Mouse (Mus musculus) liver, embryonic 11.5 days (tissue): Measurements from ENCODE around the gene Sacm1l. TPM values are rescaled to one million over a fixed set of nuclear protein-coding genes. Genes with fewer than 3 reads are reported as not detected.

Source experiments
- ATAC-seq: fragments of 200-750 bp; cut with Nextera tagmentation; replicated peaks from 2 replicates; pipeline ENCODE4 v1.8.0; 2017; ENCODE audit warnings: moderate number of reproducible peaks, mild to moderate bottlenecking, moderate TSS enrichment, moderate library complexity; ENCODE audit not compliant: low FRiP score
- DNase-seq: peaks from one replicate; pipeline ENCODE4 v3.0.0-alpha.2; 2017; ENCODE audit warnings: low spot score
- H3K27ac ChIP-seq: fragments of 300-500 bp; sonication (generic); 2 replicates; pipeline ENCODE4 v1.5.1; 2014; ENCODE audit warnings: mild to moderate bottlenecking, low read depth, low read length, control low read depth
- H3K27me3 ChIP-seq: fragments of 300-500 bp; sonication (generic); replicated peaks from 2 replicates; pipeline ENCODE4 v1.6.1; 2014; ENCODE audit warnings: low read length, mixed read lengths; ENCODE audit not compliant: control insufficient read depth, insufficient read depth
- H3K36me3 ChIP-seq: fragments of 300-500 bp; sonication (generic); 2 replicates; pipeline ENCODE4 v1.6.1; 2014; ENCODE audit warnings: mild to moderate bottlenecking, low read length, moderate library complexity, mixed read lengths; ENCODE audit not compliant: control insufficient read depth, insufficient read depth
- H3K4me1 ChIP-seq: fragments of 300-500 bp; sonication (generic); replicated peaks from 2 replicates; pipeline ENCODE4 v1.6.1; 2014; ENCODE audit warnings: low read length, mixed read lengths; ENCODE audit not compliant: control insufficient read depth, insufficient read depth
- H3K4me2 ChIP-seq: fragments of 300-500 bp; sonication (generic); 2 replicates; pipeline ENCODE4 v1.6.1; 2014; ENCODE audit warnings: mild to moderate bottlenecking, control low read depth, moderate library complexity
- H3K4me3 ChIP-seq: fragments of 300-500 bp; sonication (generic); 2 replicates; pipeline ENCODE4 v1.5.1; 2014; ENCODE audit warnings: low read depth, low read length, control low read depth
- H3K9ac ChIP-seq: fragments of 300-500 bp; sonication (generic); 2 replicates; pipeline ENCODE4 v1.6.1; 2014; ENCODE audit warnings: low read depth, low read length, control low read depth
- H3K9me3 ChIP-seq: fragments of 300-500 bp; sonication (generic); 2 replicates; pipeline ENCODE4 v1.6.1; 2016; ENCODE audit warnings: low read length, inconsistent platforms, mixed read lengths; ENCODE audit not compliant: control insufficient read depth
- WGBS: fragments of 180-500 bp; shearing (Covaris S2); extraction: QIAGEN DNeasy Blood & Tissue Kit; methylation state at CpG from one replicate; pipeline ENCODE4 v1.1.7; 2014; 5-methylcytosine and 5-hydroxymethylcytosine counted together
- polyA plus RNA-seq: library from polyadenylated mRNA; unstranded; fragments of >200 nt; fragmentation: Nextera tagmentation; extraction: Ambion mirVana; gene quantifications from 2 replicates; pipeline ENCODE4 v1.2.1, GENCODE M21; 2014

Sacm1l gene
- polyA plus RNA-seq, 1 experiment from 2014 or later, result 44.5 TPM

GRCm38 (mm10) chr9:123528926-123529295, 648 bp upstream of the Sacm1l start:
- peak overlapping the region; percentile 72 for H3K9ac ChIP-seq
- peak overlapping the region; percentile 96 for H3K4me3 ChIP-seq
- H3K27ac ChIP-seq, result peak overlapping the region; percentile 90
- H3K36me3 ChIP-seq, result no peaks in the 10 kb centered on the region
- ATAC-seq (peak; percentile 56), DNase-seq (peak; percentile 66)
- H3K27me3 ChIP-seq, result no peaks in the 10 kb centered on the region
- WGBS, result under 1% methylated on average over 17 of the region's 17 CpGs
- H3K4me2 ChIP-seq, result peak overlapping the region; percentile 89
- H3K4me1 ChIP-seq, result peaks cover 17% of the 10 kb centered on the region
- no peaks in the 10 kb centered on the region for H3K9me3 ChIP-seq

GRCm38 (mm10) chr9:123530158-123530475, 558 bp downstream of the Sacm1l start:
- WGBS, result 0% methylated on average over 13 of the region's 13 CpGs
- DNase-seq, result no peak
- Histone ChIP-seq H3K4me2 (peak overlapping the region; percentile 69), H3K9me3 (no peaks in the 10 kb centered on the region), H3K36me3 (no peaks in the 10 kb centered on the region), H3K4me1 (peaks cover 17% of the 10 kb centered on the region), H3K27ac (peak overlapping the region; percentile 80), H3K9ac (peak overlapping the region; percentile 92), H3K27me3 (no peaks in the 10 kb centered on the region), H3K4me3 (peak overlapping the region; percentile 96)
- no peak for ATAC-seq

- H3K4me3 ChIP-seq, result peak overlapping the region; percentile 96
- H3K36me3 ChIP-seq, result no peaks in the 10 kb centered on the region
- peak overlapping the region; percentile 92 for H3K9ac ChIP-seq
- no peak overlapping the region for H3K27ac ChIP-seq
- peak overlapping the region; percentile 69 for H3K4me2 ChIP-seq
- DNase-seq (no peak), ATAC-seq (no peak)
- H3K9me3 ChIP-seq, result no peaks in the 10 kb centered on the region
- 52% methylated on average over 11 of the region's 11 CpGs for WGBS
- H3K4me1 ChIP-seq, result peaks cover 15% of the 10 kb centered on the region
- no peaks in the 10 kb centered on the region for H3K27me3 ChIP-seq
Observed at GRCm38 (mm10) chr9:123530566-123531130, 1.1 kb downstream of the Sacm1l start.

GRCm38 (mm10) chr9:123531234-123531633, 1.7 kb downstream of the Sacm1l start:
- no peak for DNase-seq
- peak overlapping the region; percentile 69 for H3K4me2 ChIP-seq
- no peaks in the 10 kb centered on the region for H3K36me3 ChIP-seq
- H3K4me3 ChIP-seq, result peak overlapping the region; percentile 96
- H3K27me3 ChIP-seq, result no peaks in the 10 kb centered on the region
- peaks cover 14% of the 10 kb centered on the region for H3K4me1 ChIP-seq
- H3K9me3 ChIP-seq, result no peaks in the 10 kb centered on the region
- 0 out of 2 replicates have a peak overlapping the region, but pooled peaks have one; percentile 92 for H3K9ac ChIP-seq
- ATAC-seq, result no peak
- no peak overlapping the region for H3K27ac ChIP-seq

- no peaks in the 10 kb centered on the region for H3K36me3 ChIP-seq
- no peak overlapping the region for H3K4me2 ChIP-seq
- ATAC-seq (no peak), DNase-seq (no peak)
- H3K9ac ChIP-seq, result no peak overlapping the region
- H3K27ac ChIP-seq, result no peak overlapping the region
- no peaks in the 10 kb centered on the region for H3K9me3 ChIP-seq
- no peaks in the 10 kb centered on the region for H3K27me3 ChIP-seq
- no peak overlapping the region for H3K4me3 ChIP-seq
- peaks cover 5% of the 10 kb centered on the region for H3K4me1 ChIP-seq
- 93% methylated on average over 2 of the region's 2 CpGs for WGBS
Observed at GRCm38 (mm10) chr9:123536613-123537012, 7.1 kb downstream of the Sacm1l start.

GRCm38 (mm10) chr9:123538189-123538588, 8.6 kb downstream of the Sacm1l start:
- Histone ChIP-seq H3K9ac (no peak overlapping the region), H3K27ac (no peak overlapping the region), H3K4me1 (no peaks in the 10 kb centered on the region), H3K27me3 (no peaks in the 10 kb centered on the region), H3K36me3 (no peaks in the 10 kb centered on the region), H3K4me3 (no peak overlapping the region), H3K9me3 (no peaks in the 10 kb centered on the region), H3K4me2 (no peak overlapping the region)
- 74% methylated on average over 4 of the region's 4 CpGs for WGBS
- no peak for DNase-seq
- no peak for ATAC-seq

- Histone ChIP-seq H3K4me1 (no peaks in the 10 kb centered on the region), H3K9me3 (no peaks in the 10 kb centered on the region), H3K4me2 (no peak overlapping the region), H3K9ac (no peak overlapping the region), H3K36me3 (no peaks in the 10 kb centered on the region; the same call in 1 of the 2 replicates), H3K4me3 (no peak overlapping the region), H3K27ac (no peak overlapping the region), H3K27me3 (no peaks in the 10 kb centered on the region)
- WGBS, result 59% methylated on average over 1 of the region's 1 CpGs
- ATAC-seq, result no peak
- DNase-seq, result no peak
Observed at GRCm38 (mm10) chr9:123539093-123539492, 9.5 kb downstream of the Sacm1l start.

GRCm38 (mm10) chr9:123539823-123540222, 10.3 kb downstream of the Sacm1l start:
- H3K9ac ChIP-seq, result no peak overlapping the region
- no peaks in the 10 kb centered on the region for H3K4me1 ChIP-seq
- 82% methylated on average over 2 of the region's 2 CpGs for WGBS
- no peaks in the 10 kb centered on the region for H3K9me3 ChIP-seq
- no peak overlapping the region for H3K4me2 ChIP-seq
- H3K36me3 ChIP-seq, result no peaks in the 10 kb centered on the region; the same call in 1 of the 2 replicates
- ATAC-seq, result no peak
- H3K27ac ChIP-seq, result no peak overlapping the region
- no peak for DNase-seq
- no peak overlapping the region for H3K4me3 ChIP-seq
- H3K27me3 ChIP-seq, result no peaks in the 10 kb centered on the region

GRCm38 (mm10) chr9:123554599-123554998, 25.0 kb downstream of the Sacm1l start:
- no peaks in the 10 kb centered on the region for H3K9me3 ChIP-seq
- no peaks in the 10 kb centered on the region for H3K27me3 ChIP-seq
- H3K27ac ChIP-seq, result no peak overlapping the region
- WGBS, result 73% methylated on average over 3 of the region's 3 CpGs
- no peak for ATAC-seq
- H3K9ac ChIP-seq, result no peak overlapping the region
- DNase-seq, result no peak
- no peaks in the 10 kb centered on the region for H3K4me1 ChIP-seq
- no peak overlapping the region for H3K4me2 ChIP-seq
- H3K36me3 ChIP-seq, result peaks cover 12% of the 10 kb centered on the region
- no peak overlapping the region for H3K4me3 ChIP-seq
